Mouse (Mus musculus): ENCODE data around the gene 4833439L19Rik.

DNA sequence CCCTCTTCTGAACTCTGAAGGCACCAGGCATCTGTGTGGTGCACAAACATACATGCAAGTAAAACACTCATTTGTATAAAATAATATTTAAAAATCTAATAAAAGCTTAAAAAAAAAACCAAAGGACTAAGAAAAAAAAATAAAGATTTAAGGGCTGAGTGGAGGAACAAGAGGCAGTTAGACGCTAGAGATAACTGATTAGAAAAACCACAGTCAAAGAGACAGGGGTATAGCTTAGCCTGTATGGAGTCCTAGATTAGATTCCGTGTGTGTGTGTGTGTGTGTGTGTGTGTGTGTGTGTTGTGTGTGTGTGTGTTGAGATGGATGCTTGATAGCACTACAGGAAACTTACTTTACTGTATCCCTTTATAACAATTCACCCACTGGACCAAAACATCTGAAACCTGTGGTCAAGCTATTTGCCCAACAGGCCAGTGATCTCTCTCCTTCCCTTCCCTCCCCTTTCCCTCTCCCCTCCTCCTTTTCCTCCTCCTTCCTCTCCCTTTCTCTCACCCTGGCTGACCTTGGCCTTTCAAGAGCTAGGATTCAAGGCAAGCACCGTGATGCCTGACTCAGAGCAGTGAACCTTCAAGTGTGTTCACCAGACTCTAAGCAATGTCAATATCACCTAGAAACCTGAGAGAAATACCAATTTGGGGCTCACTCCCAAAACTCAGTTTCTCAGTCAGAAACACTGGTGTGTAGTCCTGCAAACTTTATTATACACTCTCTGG, 63.1 kb downstream of the 4833439L19Rik start:
- no peak for TF ChIP-seq E2F4 (IDR thresholded peaks at IDR 0.05; ENCODE audit: insufficient replicate concordance, low read depth, low read length)
- TF ChIP-seq EP300 (IDR thresholded peaks at IDR 0.05; ENCODE audit: low read length) = no peak
- no peak for TF ChIP-seq RAD21 (IDR thresholded peaks at IDR 0.05; ENCODE audit: low read depth, low read length)
- TF ChIP-seq UBTF (IDR thresholded peaks at IDR 0.05; ENCODE audit: low read depth, low read length) = no peak
- no peak for TF ChIP-seq MAX (IDR thresholded peaks at IDR 0.05; ENCODE audit: low read length)
- no peak for TF ChIP-seq CTCF (conservative IDR thresholded peaks at IDR 0.05 in 1 of 2, IDR thresholded peaks at IDR 0.05 in 1 of 2; ENCODE audit: low read depth in 2 of 2, low read length in 2 of 2)
- no peak for TF ChIP-seq POLR2A (IDR thresholded peaks at IDR 0.05; ENCODE audit: low read depth, low read length)
- TF ChIP-seq JUND (conservative IDR thresholded peaks at IDR 0.05; ENCODE audit: low read depth, low read length) = no peak

Data from CH12.LX (cell line).